Mouse (Mus musculus) MEL (cell line): ENCODE measurements around the gene Wif1. TPM values are rescaled to one million over a fixed set of nuclear protein-coding genes. Genes with fewer than 3 reads are reported as not detected.

Experiments
- DNase-seq: peaks from one replicate; pipeline ENCODE4 v3.0.0; 2011; ENCODE audit warnings: low read depth, low spot score
- H3K27ac ChIP-seq: 2 replicates; pipeline ENCODE4 v1.5.1; 2012; ENCODE audit warnings: low read depth, mild to moderate bottlenecking, control low read depth, low read length, moderate library complexity; ENCODE audit not compliant: control insufficient read depth
- H3K27me3 ChIP-seq, 2 experiments: fragments of 150-350 bp in 1 of 2; sonication (generic) in 1 of 2; 2 replicates each; pipeline ENCODE4 v1.6.1; 2012; ENCODE audit warnings: low read length in 2 of 2, mild to moderate bottlenecking in 2 of 2, improper control_type of control experiment in 1 of 2, moderate library complexity in 1 of 2; ENCODE audit not compliant: insufficient read depth in 2 of 2, control insufficient read depth in 1 of 2
- H3K36me3 ChIP-seq, 2 experiments: 2 replicates each; pipeline ENCODE4 v1.6.1; 2012 to 2014; ENCODE audit warnings: low read length in 2 of 2, improper control_type of control experiment in 1 of 2, inconsistent platforms in 1 of 2, mild to moderate bottlenecking in 1 of 2; ENCODE audit not compliant: insufficient read depth in 2 of 2, control insufficient read depth in 1 of 2
- H3K4me1 ChIP-seq, 2 experiments: fragments of 150-350 bp in 1 of 2; sonication (generic) in 1 of 2; 2 replicates each; pipeline ENCODE4 v1.6.1; 2012; ENCODE audit warnings: low read length in 2 of 2, improper control_type of control experiment in 1 of 2, mild to moderate bottlenecking in 1 of 2; ENCODE audit not compliant: insufficient read depth in 2 of 2, control insufficient read depth in 1 of 2
- H3K4me3 ChIP-seq, 2 experiments: fragments of 150-350 bp in 1 of 2; sonication (generic) in 1 of 2; 2 replicates each; pipeline ENCODE4 v1.5.1; 2012; ENCODE audit warnings: low read depth in 2 of 2, low read length in 2 of 2, mild to moderate bottlenecking in 2 of 2, moderate library complexity in 2 of 2, control low read depth in 1 of 2, improper control_type of control experiment in 1 of 2; ENCODE audit not compliant: control insufficient read depth in 1 of 2, insufficient read depth in 1 of 2
- H3K79me2 ChIP-seq: 2 replicates; pipeline ENCODE4 v1.6.1; 2012; ENCODE audit warnings: mild to moderate bottlenecking, low read length, moderate library complexity; ENCODE audit not compliant: control insufficient read depth, poor library complexity, insufficient read depth
- H3K9ac ChIP-seq: 2 replicates; pipeline ENCODE4 v1.6.1; 2012; ENCODE audit warnings: low read depth, mild to moderate bottlenecking, control low read depth, low read length, moderate library complexity; ENCODE audit not compliant: control insufficient read depth, poor library complexity, severe bottlenecking
- H3K9me3 ChIP-seq: fragments of 150-350 bp; sonication (generic); replicated peaks from 2 replicates; pipeline ENCODE4 v1.6.1; 2012; ENCODE audit warnings: mild to moderate bottlenecking, low read length, improper control_type of control experiment, moderate library complexity; ENCODE audit not compliant: insufficient read depth
- BHLHE40 ChIP-seq: IDR thresholded peaks from 2 replicates; pipeline ENCODE4 v1.6.1; 2012; ENCODE audit warnings: low read depth, mild to moderate bottlenecking, inconsistent platforms, low read length, improper control_type of control experiment, borderline replicate concordance
- CHD2 ChIP-seq: IDR thresholded peaks from 2 replicates; pipeline ENCODE4 v1.6.1; 2011; ENCODE audit warnings: low read length, improper control_type of control experiment
- CTCF ChIP-seq, 3 experiments: IDR thresholded peaks in 2 of 3; conservative IDR thresholded peaks in 1 of 3; 2 replicates each; pipeline ENCODE4 v1.5.1; 2011 to 2012; ENCODE audit warnings: low read length in 3 of 3, low read depth in 2 of 3, mild to moderate bottlenecking in 2 of 3, improper control_type of control experiment in 1 of 3, inconsistent platforms in 1 of 3, mixed read lengths in 1 of 3, moderate library complexity in 1 of 3; ENCODE audit not compliant: control insufficient read depth in 1 of 3, insufficient read depth in 1 of 3, poor library complexity in 1 of 3, severe bottlenecking in 1 of 3
- EP300 ChIP-seq, 2 experiments: IDR thresholded peaks; 2 replicates each; pipeline ENCODE4 v1.6.1; 2011; ENCODE audit warnings: improper control_type of control experiment in 2 of 2, low read length in 2 of 2, low read depth in 1 of 2, mild to moderate bottlenecking in 1 of 2
- GABPA ChIP-seq: IDR thresholded peaks from 2 replicates; pipeline ENCODE4 v1.6.1; 2012; ENCODE audit warnings: low read depth, mild to moderate bottlenecking, inconsistent platforms, low read length, improper control_type of control experiment, moderate library complexity
- GATA1 ChIP-seq: IDR thresholded peaks from 2 replicates; pipeline ENCODE4 v1.6.1; 2011; ENCODE audit warnings: low read depth, low read length, improper control_type of control experiment
- HCFC1 ChIP-seq: IDR thresholded peaks from 2 replicates; pipeline ENCODE4 v1.6.1; 2012; ENCODE audit warnings: low read depth, mild to moderate bottlenecking, inconsistent platforms, low read length, improper control_type of control experiment, moderate library complexity
- MAX ChIP-seq: IDR thresholded peaks from 2 replicates; pipeline ENCODE4 v1.6.1; 2011; ENCODE audit warnings: low read length, improper control_type of control experiment
- MEF2A ChIP-seq: IDR thresholded peaks from 2 replicates; pipeline ENCODE4 v1.6.1; 2014; ENCODE audit warnings: low read depth, mild to moderate bottlenecking, inconsistent platforms, low read length, improper control_type of control experiment; ENCODE audit not compliant: poor library complexity, insufficient replicate concordance, severe bottlenecking; ENCODE audit errors: extremely low read depth
- MYC ChIP-seq: IDR thresholded peaks from 2 replicates; pipeline ENCODE4 v1.6.1; 2011; ENCODE audit warnings: low read depth, mild to moderate bottlenecking, low read length, improper control_type of control experiment, moderate library complexity
- NELFE ChIP-seq: IDR thresholded peaks from 2 replicates; pipeline ENCODE4 v1.6.1; 2011; ENCODE audit warnings: low read depth, low read length, improper control_type of control experiment
- NRF1 ChIP-seq: IDR thresholded peaks from 2 replicates; pipeline ENCODE4 v1.6.1; 2014; ENCODE audit warnings: low read depth, mild to moderate bottlenecking, inconsistent platforms, low read length, improper control_type of control experiment, moderate library complexity; ENCODE audit not compliant: poor library complexity, insufficient read depth, severe bottlenecking
- POLR2AphosphoS2 ChIP-seq: IDR thresholded peaks from 2 replicates; pipeline ENCODE4 v1.6.1; 2011; ENCODE audit warnings: low read length, improper control_type of control experiment
- SIN3A ChIP-seq: IDR thresholded peaks from 2 replicates; pipeline ENCODE4 v1.6.1; 2012; ENCODE audit warnings: low read length, improper control_type of control experiment, inconsistent platforms
- SMC3 ChIP-seq: IDR thresholded peaks from 2 replicates; pipeline ENCODE4 v1.6.1; 2011; ENCODE audit warnings: low read depth, low read length, improper control_type of control experiment
- TBP ChIP-seq: IDR thresholded peaks from 2 replicates; pipeline ENCODE4 v1.8.0; 2011; ENCODE audit warnings: low read depth, low read length, improper control_type of control experiment
- UBTF ChIP-seq: IDR thresholded peaks from 2 replicates; pipeline ENCODE4 v1.6.1; 2012; ENCODE audit warnings: low read depth, mild to moderate bottlenecking, inconsistent platforms, low read length, improper control_type of control experiment, moderate library complexity, borderline replicate concordance; ENCODE audit not compliant: insufficient read depth
- USF1 ChIP-seq: IDR thresholded peaks from 2 replicates; pipeline ENCODE4 v1.6.1; 2014; ENCODE audit warnings: low read depth, mild to moderate bottlenecking, inconsistent platforms, low read length, improper control_type of control experiment, moderate library complexity
- ZKSCAN1 ChIP-seq: IDR thresholded peaks from 2 replicates; pipeline ENCODE4 v1.6.1; 2012; ENCODE audit warnings: low read depth, mild to moderate bottlenecking, inconsistent platforms, low read length, improper control_type of control experiment, moderate library complexity
- ZMIZ1 ChIP-seq: IDR thresholded peaks from 2 replicates; pipeline ENCODE4 v1.6.1; 2012; ENCODE audit warnings: low read depth, mild to moderate bottlenecking, inconsistent platforms, low read length, improper control_type of control experiment, moderate library complexity
- ZNF384 ChIP-seq: IDR thresholded peaks from 2 replicates; pipeline ENCODE4 v1.6.1; 2012; ENCODE audit warnings: low read depth, mild to moderate bottlenecking, inconsistent platforms, low read length, improper control_type of control experiment
- polyA plus RNA-seq, 2 experiments: library from polyadenylated mRNA; stranded (reverse) in 1 of 2; unstranded in 1 of 2; fragments of >175 nt in 1 of 2; fragments of >200 nt in 1 of 2; gene quantifications; 2 replicates each; pipeline versions ENCODE4 v1.2.1 to v1.2.4; 2012; ENCODE audit warnings: low replicate concordance in 2 of 2, low read depth in 1 of 2; ENCODE audit not compliant: insufficient read length in 2 of 2, insufficient read depth in 1 of 2, missing spikeins in 1 of 2
- total RNA-seq: library from RNA; depleted of rRNA; stranded (reverse); fragments of 300-350 nt; gene quantifications from 2 replicates; pipeline ENCODE4 v1.2.3, GENCODE M21; 2012; rRNA removed

Wif1 gene
- not detected in 2 replicates for total RNA-seq
- not detected for polyA plus RNA-seq

DNA sequence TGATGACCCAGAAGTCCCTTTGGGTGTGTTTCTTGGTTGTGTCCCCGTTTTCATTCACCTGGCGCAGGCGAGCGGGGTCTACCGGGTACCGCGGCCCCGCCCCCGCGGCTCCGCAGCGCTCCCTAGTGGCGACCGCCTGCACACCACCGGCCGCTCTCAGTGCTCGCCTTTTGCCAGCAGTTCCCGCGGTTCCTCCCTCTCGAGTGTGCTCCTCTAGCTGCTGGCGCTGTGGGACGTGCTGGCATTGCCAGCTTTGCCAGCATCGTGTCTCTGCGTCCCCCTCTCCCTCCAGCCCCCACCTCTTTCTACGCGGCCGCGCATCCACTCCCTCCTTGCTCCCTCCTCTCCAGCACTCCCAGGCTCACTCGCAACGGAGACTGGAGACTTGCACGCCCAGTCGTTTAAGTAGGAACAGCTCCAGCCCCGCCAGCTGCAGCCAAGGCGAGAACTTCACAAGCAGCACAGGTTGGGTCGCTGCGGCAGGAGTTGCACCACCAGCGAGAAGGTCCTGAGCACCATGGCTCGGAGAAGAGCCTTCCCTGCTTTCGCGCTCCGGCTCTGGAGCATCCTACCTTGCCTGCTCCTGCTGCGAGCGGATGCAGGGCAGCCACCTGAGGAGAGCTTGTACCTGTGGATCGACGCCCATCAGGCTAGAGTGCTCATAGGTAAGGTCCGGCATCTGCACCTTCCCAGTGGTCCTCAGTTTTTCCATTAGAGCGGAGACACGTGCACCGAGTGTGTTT is at the start of gene Wif1:
Gene Wif1, plus strand, starts transcription at position 135 of the 743 bp plus-strand sequence.
- no peak within 1 kb of the TSS for H3K27ac ChIP-seq
- H3K4me1 ChIP-seq: peaks cover 0 to 3% of the 10 kb centered on the region in 2 experiments; a peak in 2 of 4 replicates
- H3K27me3 ChIP-seq: peaks cover 0 to 2% of the 10 kb centered on the region in 2 experiments; a peak in 3 of 4 replicates
- no peaks in the 10 kb centered on the region for H3K9me3 ChIP-seq
- peak within 1 kb of the TSS; percentile 59 to 83 for H3K4me3 ChIP-seq
- TF ChIP-seq SMC3 (peak; percentile 52), POLR2AphosphoS2 (no peak), CTCF (IDR thresholded peaks at IDR 0.05 in 2 of 3, conservative IDR thresholded peaks at IDR 0.05 in 1 of 3; ENCODE audit: control insufficient read depth in 1 of 3, insufficient read depth in 1 of 3, low read depth in 2 of 3, low read length in 3 of 3, poor library complexity in 1 of 3, severe bottlenecking in 1 of 3) (peak; percentile 59 to 96 (median 81))
- H3K79me2 ChIP-seq: no peaks in the 10 kb centered on the region
- peak within 1 kb of the TSS; percentile 43; the same call in 1 of the 2 replicates for H3K9ac ChIP-seq
- peaks cover 0 to 2% of the 10 kb centered on the region in 2 experiments; a peak in 2 of 4 replicates for H3K36me3 ChIP-seq
- peak; percentile 78 for DNase-seq

GRCm38 (mm10) chr10:121002135-121002534 is 31.6 kb upstream of the Wif1 start:
- no peak for TF ChIP-seq CHD2
- no peak for TF ChIP-seq POLR2AphosphoS2
- no peak overlapping the region for H3K27ac ChIP-seq
- DNase-seq: no peak

DNA sequence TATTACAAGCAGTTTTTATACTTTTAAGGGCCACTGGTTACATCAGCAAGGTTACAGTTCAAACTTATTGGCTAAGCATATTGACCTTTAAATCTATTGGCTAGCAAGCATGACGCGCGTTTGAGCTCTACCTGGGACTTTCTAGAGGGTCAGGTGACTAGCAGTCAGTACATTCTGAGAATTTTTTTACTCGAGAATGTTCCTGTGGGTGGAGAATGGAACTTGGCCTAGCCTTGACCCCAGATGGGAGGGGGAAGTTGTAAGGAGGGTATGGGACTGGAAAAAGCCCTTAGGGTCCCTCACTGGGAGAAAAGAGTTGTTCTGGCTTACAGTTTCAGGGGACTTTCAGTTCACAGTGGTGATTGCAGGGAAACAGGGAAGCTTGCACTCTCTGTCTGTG is 22.3 kb upstream of the Wif1 start:
- no peak overlapping the region for H3K27ac ChIP-seq
- no peak overlapping the region for H3K9ac ChIP-seq
- no peaks in the 10 kb centered on the region for H3K4me1 ChIP-seq
- H3K36me3 ChIP-seq: no peaks in the 10 kb centered on the region
- H3K9me3 ChIP-seq: no peaks in the 10 kb centered on the region
- H3K27me3 ChIP-seq: no peaks in the 10 kb centered on the region
- no peaks in the 10 kb centered on the region for H3K79me2 ChIP-seq
- TF ChIP-seq SMC3 (no peak), TBP (no peak), GATA1 (no peak), GABPA (no peak), ZNF384 (no peak), BHLHE40 (no peak), NRF1 (no peak), ZMIZ1 (no peak), ZKSCAN1 (no peak), MEF2A (no peak), UBTF (no peak), USF1 (no peak), MYC (no peak), POLR2AphosphoS2 (no peak), SIN3A (no peak), NELFE (no peak), EP300 (IDR thresholded peaks at IDR 0.05; ENCODE audit: low read depth in 1 of 2, low read length in 2 of 2) (no peak), MAX (no peak), HCFC1 (no peak)
- no peak for DNase-seq
- H3K4me3 ChIP-seq: no peak overlapping the region

More at GRCm38 (mm10) chr10:121002135-121002534, 31.6 kb upstream of the Wif1 start:
- no peak overlapping the region for H3K9ac ChIP-seq
- H3K36me3 ChIP-seq: no peaks in the 10 kb centered on the region
- peaks cover 0 to 3% of the 10 kb centered on the region in 2 experiments; a peak in 2 of 4 replicates for H3K27me3 ChIP-seq
- no peaks in the 10 kb centered on the region for H3K4me1 ChIP-seq
- H3K79me2 ChIP-seq: no peaks in the 10 kb centered on the region
- H3K9me3 ChIP-seq: no peaks in the 10 kb centered on the region
- no peak overlapping the region for H3K4me3 ChIP-seq
